Mouse (Mus musculus): ENCODE results near the gene Stox2.

- TF ChIP-seq GATA1 (IDR thresholded peaks at IDR 0.05; ENCODE audit: low read length) (no peak), TAL1 (IDR thresholded peaks at IDR 0.05; ENCODE audit: low read length) (no peak)
Observed at GRCm38 (mm10) chr8:47431263-47431662, 14.9 kb downstream of the Stox2 start.

Data from erythroblast, embryonic 14.5 days (primary cell).